Mouse (Mus musculus) liver, embryonic 11.5 days (tissue): ENCODE data around the gene Fosb. TPM values are rescaled to one million over a fixed set of nuclear protein-coding genes. Genes with fewer than 3 reads are reported as not detected.

ENCODE experiments used
- ATAC-seq: fragments of 200-750 bp; cut with Nextera tagmentation; replicated peaks from 2 replicates; pipeline ENCODE4 v1.8.0; 2017; ENCODE audit warnings: moderate number of reproducible peaks, mild to moderate bottlenecking, moderate TSS enrichment, moderate library complexity; ENCODE audit not compliant: low FRiP score
- DNase-seq: peaks from one replicate; pipeline ENCODE4 v3.0.0-alpha.2; 2017; ENCODE audit warnings: low spot score
- H3K27ac ChIP-seq: fragments of 300-500 bp; sonication (generic); 2 replicates; pipeline ENCODE4 v1.5.1; 2014; ENCODE audit warnings: mild to moderate bottlenecking, low read depth, low read length, control low read depth
- H3K27me3 ChIP-seq: fragments of 300-500 bp; sonication (generic); replicated peaks from 2 replicates; pipeline ENCODE4 v1.6.1; 2014; ENCODE audit warnings: low read length, mixed read lengths; ENCODE audit not compliant: control insufficient read depth, insufficient read depth
- H3K36me3 ChIP-seq: fragments of 300-500 bp; sonication (generic); 2 replicates; pipeline ENCODE4 v1.6.1; 2014; ENCODE audit warnings: mild to moderate bottlenecking, low read length, moderate library complexity, mixed read lengths; ENCODE audit not compliant: control insufficient read depth, insufficient read depth
- H3K4me1 ChIP-seq: fragments of 300-500 bp; sonication (generic); replicated peaks from 2 replicates; pipeline ENCODE4 v1.6.1; 2014; ENCODE audit warnings: low read length, mixed read lengths; ENCODE audit not compliant: control insufficient read depth, insufficient read depth
- H3K4me2 ChIP-seq: fragments of 300-500 bp; sonication (generic); 2 replicates; pipeline ENCODE4 v1.6.1; 2014; ENCODE audit warnings: mild to moderate bottlenecking, control low read depth, moderate library complexity
- H3K4me3 ChIP-seq: fragments of 300-500 bp; sonication (generic); 2 replicates; pipeline ENCODE4 v1.5.1; 2014; ENCODE audit warnings: low read depth, low read length, control low read depth
- H3K9ac ChIP-seq: fragments of 300-500 bp; sonication (generic); 2 replicates; pipeline ENCODE4 v1.6.1; 2014; ENCODE audit warnings: low read depth, low read length, control low read depth
- H3K9me3 ChIP-seq: fragments of 300-500 bp; sonication (generic); 2 replicates; pipeline ENCODE4 v1.6.1; 2016; ENCODE audit warnings: low read length, inconsistent platforms, mixed read lengths; ENCODE audit not compliant: control insufficient read depth
- WGBS: fragments of 180-500 bp; shearing (Covaris S2); extraction: QIAGEN DNeasy Blood & Tissue Kit; methylation state at CpG from one replicate; pipeline ENCODE4 v1.1.7; 2014; 5-methylcytosine and 5-hydroxymethylcytosine counted together
- polyA plus RNA-seq: library from polyadenylated mRNA; unstranded; fragments of >200 nt; fragmentation: Nextera tagmentation; extraction: Ambion mirVana; gene quantifications from 2 replicates; pipeline ENCODE4 v1.2.1, GENCODE M21; 2014

Gene Fosb
- polyA plus RNA-seq, 1 experiment from 2014 or later, result 0.07 TPM

DNA sequence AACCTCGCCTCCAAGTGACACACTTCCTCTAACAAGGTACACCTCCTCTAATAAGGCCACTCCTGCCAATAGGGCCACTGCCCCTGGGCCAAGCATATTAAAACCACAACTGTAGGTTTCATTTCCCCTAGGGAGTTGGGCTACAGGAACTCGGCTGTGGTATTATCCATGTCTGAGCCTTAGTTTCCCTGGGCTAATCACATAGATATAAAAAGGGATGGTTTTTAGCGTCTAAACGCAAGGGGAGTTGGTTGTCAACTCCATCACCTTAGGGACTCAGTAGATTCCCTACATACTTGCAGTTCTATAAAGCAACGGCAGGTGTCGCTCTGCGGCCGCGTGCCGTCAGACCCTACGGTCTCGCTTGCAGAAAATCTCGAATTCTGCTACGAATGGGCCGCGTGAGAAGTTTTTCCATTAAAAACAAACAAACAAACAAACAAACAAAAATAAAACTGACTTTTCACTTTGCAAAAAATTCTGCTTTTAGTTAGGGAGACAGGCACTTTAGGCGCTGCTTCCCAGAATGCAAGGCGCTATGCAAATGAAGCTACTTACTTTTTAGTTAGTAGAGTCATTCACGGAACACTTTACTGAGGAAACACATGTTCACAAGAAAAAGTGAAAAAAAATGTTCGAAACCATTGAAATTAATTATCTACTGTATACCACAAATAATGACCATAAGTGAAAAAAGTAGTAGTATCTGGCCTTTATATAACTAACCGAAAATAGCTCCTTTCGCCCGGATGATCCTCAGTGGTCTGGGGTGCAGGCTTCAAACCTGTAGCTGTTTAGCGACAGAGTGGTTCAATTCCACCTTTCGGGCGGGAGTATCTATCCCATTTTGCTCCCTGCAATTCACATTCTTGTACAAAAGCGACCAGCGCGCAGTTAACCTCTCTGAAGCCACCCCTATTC is 9.1 kb downstream of the Fosb start:
- Histone ChIP-seq H3K4me1 (peaks cover 6% of the 10 kb centered on the region), H3K27me3 (peaks cover 45% of the 10 kb centered on the region), H3K36me3 (no peaks in the 10 kb centered on the region), H3K4me2 (peak overlapping the region; percentile 46), H3K4me3 (peak overlapping the region; percentile 51), H3K9me3 (no peaks in the 10 kb centered on the region), H3K9ac (peak overlapping the region; percentile 52; the same call in 1 of the 2 replicates), H3K27ac (no peak overlapping the region)
- under 1% methylated on average over 29 of the region's 29 CpGs for WGBS
- ATAC-seq (peak; percentile 83), DNase-seq (peak; percentile 71)

DNA sequence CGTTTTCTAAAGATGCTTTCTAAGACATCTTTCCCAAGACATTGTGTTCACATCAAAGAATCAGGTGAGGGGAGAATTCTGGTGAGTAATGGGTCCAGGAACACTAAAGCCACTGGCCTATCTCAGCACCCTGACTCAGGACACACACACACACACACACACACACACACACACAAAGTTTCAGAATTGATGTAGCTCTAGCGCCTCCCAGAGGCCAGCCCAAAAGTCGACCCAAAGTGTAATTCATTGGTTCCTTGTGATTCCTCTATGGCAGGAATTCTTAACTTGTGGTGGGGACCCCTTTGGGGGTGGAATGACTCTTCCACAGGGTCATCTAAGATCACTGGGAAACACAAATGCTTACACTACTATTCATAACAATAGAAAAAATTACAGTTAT is 10.7 kb downstream of the Fosb start:
- no peaks in the 10 kb centered on the region for H3K9me3 ChIP-seq
- no peak overlapping the region for H3K27ac ChIP-seq
- DNase-seq (no peak), ATAC-seq (no peak)
- H3K27me3 ChIP-seq, result peaks cover 30% of the 10 kb centered on the region
- H3K4me2 ChIP-seq, result no peak overlapping the region
- no peak overlapping the region for H3K4me3 ChIP-seq
- no peak overlapping the region for H3K9ac ChIP-seq
- no peaks in the 10 kb centered on the region for H3K36me3 ChIP-seq
- 18% methylated on average over 3 of the region's 3 CpGs for WGBS
- peaks cover 4% of the 10 kb centered on the region for H3K4me1 ChIP-seq

DNA sequence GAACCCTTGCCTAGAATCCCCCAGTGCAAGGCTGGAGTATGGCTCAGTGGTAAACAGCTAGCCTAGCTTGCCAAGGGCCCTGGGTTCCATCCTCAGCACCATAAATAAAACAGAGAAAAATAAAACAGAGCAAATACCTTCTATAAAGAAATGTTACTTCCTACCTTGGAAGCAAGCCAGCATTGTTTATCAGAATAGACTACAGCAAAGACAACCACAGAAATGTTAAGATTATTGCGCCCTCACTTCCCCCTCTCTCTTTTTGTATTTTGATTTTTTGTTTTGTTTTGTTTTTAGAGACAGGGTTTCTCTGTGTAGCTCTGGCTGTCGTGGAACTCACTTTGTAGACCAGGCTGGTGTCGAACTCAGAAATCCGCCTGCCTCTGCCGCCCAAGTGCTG is 12.1 kb downstream of the Fosb start:
- Histone ChIP-seq H3K4me1 (peaks cover 6% of the 10 kb centered on the region), H3K9ac (no peak overlapping the region), H3K9me3 (no peaks in the 10 kb centered on the region), H3K4me3 (no peak overlapping the region), H3K27me3 (peaks cover 16% of the 10 kb centered on the region), H3K36me3 (no peaks in the 10 kb centered on the region), H3K4me2 (no peak overlapping the region), H3K27ac (no peak overlapping the region)
- 88% methylated on average over 5 of the region's 5 CpGs for WGBS
- DNase-seq (no peak), ATAC-seq (no peak)

GRCm38 (mm10) chr7:19297034-19297433 is 12.8 kb downstream of the Fosb start:
- peaks cover 8% of the 10 kb centered on the region for H3K27me3 ChIP-seq
- H3K4me2 ChIP-seq, result no peak overlapping the region
- no peak for ATAC-seq
- peaks cover 10% of the 10 kb centered on the region for H3K4me1 ChIP-seq
- no peak for DNase-seq
- no peak overlapping the region for H3K27ac ChIP-seq
- no peaks in the 10 kb centered on the region for H3K9me3 ChIP-seq
- no peak overlapping the region for H3K4me3 ChIP-seq
- H3K9ac ChIP-seq, result no peak overlapping the region
- no peaks in the 10 kb centered on the region for H3K36me3 ChIP-seq
- 81% methylated on average over 6 of the region's 6 CpGs for WGBS

- peak; percentile 92 for DNase-seq
- Histone ChIP-seq H3K9me3 (no peaks in the 10 kb centered on the region), H3K27me3 (no peaks in the 10 kb centered on the region), H3K4me1 (peaks cover 20% of the 10 kb centered on the region), H3K27ac (no peak overlapping the region), H3K4me3 (peak overlapping the region; percentile 44), H3K36me3 (no peaks in the 10 kb centered on the region), H3K9ac (peak overlapping the region; percentile 50; the same call in 1 of the 2 replicates), H3K4me2 (peak overlapping the region; percentile 62)
- ATAC-seq, result peak; percentile 40
- WGBS, result 15% methylated on average over 21 of the region's 22 CpGs
Measured at GRCm38 (mm10) chr7:19295503-19296185, 14.2 kb downstream of the Fosb start.

- H3K4me1 ChIP-seq, result peaks cover 18% of the 10 kb centered on the region
- H3K4me2 ChIP-seq, result peak overlapping the region; percentile 95
- H3K27me3 ChIP-seq, result no peaks in the 10 kb centered on the region
- H3K9ac ChIP-seq, result peak overlapping the region; percentile 67
- H3K9me3 ChIP-seq, result no peaks in the 10 kb centered on the region
- H3K4me3 ChIP-seq, result peak overlapping the region; percentile 62
- ATAC-seq (peak; percentile 85), DNase-seq (peak; percentile 78)
- 3% methylated on average over 20 of the region's 20 CpGs for WGBS
- no peaks in the 10 kb centered on the region for H3K36me3 ChIP-seq
- peak overlapping the region; percentile 79 for H3K27ac ChIP-seq
Measured at GRCm38 (mm10) chr7:19290969-19291596, 18.8 kb downstream of the Fosb start.

DNA sequence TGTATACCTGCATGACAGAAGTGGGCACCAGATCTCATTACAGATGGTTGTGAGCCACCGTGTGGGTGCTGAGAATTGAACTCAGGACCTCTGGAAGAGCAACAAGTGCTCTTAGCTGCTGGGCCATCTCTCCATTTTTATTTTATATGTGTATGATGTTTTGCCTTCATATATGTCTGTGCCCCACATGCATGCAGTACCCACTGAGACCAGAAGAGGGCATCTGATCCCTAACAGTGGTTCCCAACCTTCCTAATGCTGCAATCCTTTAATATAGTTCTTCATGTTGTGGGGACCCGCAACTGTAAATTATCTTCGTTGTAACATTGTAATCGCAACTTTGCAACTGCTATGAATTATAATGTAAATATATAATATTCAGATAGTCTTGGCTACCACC is 25.1 kb downstream of the Fosb start:
- ATAC-seq (no peak), DNase-seq (no peak)
- Histone ChIP-seq H3K36me3 (no peaks in the 10 kb centered on the region), H3K4me3 (no peak overlapping the region), H3K27me3 (peaks cover 36% of the 10 kb centered on the region), H3K9me3 (no peaks in the 10 kb centered on the region), H3K4me1 (peaks cover 9% of the 10 kb centered on the region), H3K27ac (no peak overlapping the region), H3K4me2 (no peak overlapping the region), H3K9ac (no peak overlapping the region)
- 17% methylated on average over 4 of the region's 4 CpGs for WGBS

DNA sequence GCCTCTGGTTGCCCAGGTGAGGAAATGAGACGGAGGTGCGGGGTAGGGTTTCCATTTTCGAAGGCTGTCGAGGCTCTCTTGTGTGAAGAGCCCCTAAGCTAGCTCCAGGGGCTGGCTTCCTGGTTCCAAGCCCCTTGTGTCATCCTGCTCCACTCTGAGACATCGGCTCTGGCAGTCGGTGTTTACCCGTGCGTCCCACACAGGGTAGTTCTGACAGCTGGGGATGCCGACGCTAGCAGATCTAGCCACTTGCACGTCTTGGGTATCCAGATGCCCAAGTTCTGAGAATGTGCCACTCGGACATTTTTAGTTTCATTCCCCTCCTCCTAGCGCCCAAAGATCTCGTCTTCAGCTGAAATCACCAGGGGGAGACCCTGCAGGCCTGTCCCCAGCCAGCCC is 26.4 kb downstream of the Fosb start:
- 39% methylated on average over 14 of the region's 14 CpGs for WGBS
- Histone ChIP-seq H3K4me3 (peak overlapping the region; percentile 69), H3K27me3 (peaks cover 50% of the 10 kb centered on the region), H3K4me2 (peak overlapping the region; percentile 100), H3K4me1 (peaks cover 11% of the 10 kb centered on the region), H3K36me3 (no peaks in the 10 kb centered on the region), H3K9me3 (no peaks in the 10 kb centered on the region), H3K9ac (no peak overlapping the region), H3K27ac (no peak overlapping the region)
- DNase-seq, result no peak
- no peak for ATAC-seq
